Mouse (Mus musculus) limb, embryonic 11.5 days (tissue): ENCODE data around the gene Slc39a11. TPM values are rescaled to one million over a fixed set of nuclear protein-coding genes. Genes with fewer than 3 reads are reported as not detected.

Source experiments
- ATAC-seq: fragments of 200-750 bp; cut with Nextera tagmentation; 2 replicates; pipeline ENCODE4 v1.8.0; 2017; ENCODE audit warnings: low read depth; ENCODE audit not compliant: insufficient number of reproducible peaks, low FRiP score, low TSS enrichment
- DNase-seq: peaks from one replicate; pipeline ENCODE4 v3.0.0-alpha.2; 2015; ENCODE audit warnings: low spot score
- H3K27ac ChIP-seq: fragments of 300-500 bp; sonication (generic); replicated peaks from 2 replicates; pipeline ENCODE4 v1.5.1; 2014; ENCODE audit warnings: low read depth, mild to moderate bottlenecking, low read length
- H3K27me3 ChIP-seq: fragments of 300-500 bp; sonication (generic); 2 replicates; pipeline ENCODE4 v1.6.1; 2014; ENCODE audit warnings: mild to moderate bottlenecking, low read length, mixed read lengths; ENCODE audit not compliant: control insufficient read depth, insufficient read depth
- H3K36me3 ChIP-seq: fragments of 300-500 bp; sonication (generic); 2 replicates; pipeline ENCODE4 v1.6.1; 2014; ENCODE audit warnings: mild to moderate bottlenecking, low read length, moderate library complexity, mixed read lengths; ENCODE audit not compliant: control insufficient read depth, insufficient read depth
- H3K4me1 ChIP-seq: fragments of 300-500 bp; sonication (generic); 2 replicates; pipeline ENCODE4 v1.6.1; 2014; ENCODE audit warnings: low read length, mixed read lengths; ENCODE audit not compliant: control insufficient read depth, insufficient read depth
- H3K4me2 ChIP-seq: fragments of 300-500 bp; sonication (generic); 2 replicates; pipeline ENCODE4 v1.6.1; 2014; ENCODE audit warnings: low read depth, mild to moderate bottlenecking, moderate library complexity; ENCODE audit not compliant: severe bottlenecking
- H3K4me3 ChIP-seq: fragments of 300-500 bp; sonication (generic); 2 replicates; pipeline ENCODE4 v1.5.1; 2014; ENCODE audit warnings: low read depth, low read length
- H3K9ac ChIP-seq: fragments of 300-500 bp; sonication (generic); 2 replicates; pipeline ENCODE4 v1.6.1; 2014; ENCODE audit warnings: mild to moderate bottlenecking, low read length
- H3K9me3 ChIP-seq: fragments of 300-500 bp; sonication (generic); 2 replicates; pipeline ENCODE4 v1.6.1; 2016; ENCODE audit warnings: low read length; ENCODE audit not compliant: control insufficient read depth
- WGBS: fragments of 180-500 bp; shearing (Covaris S2); extraction: QIAGEN DNeasy Blood & Tissue Kit; methylation state at CpG from one replicate; pipeline ENCODE4 v1.1.7; 2014; 5-methylcytosine and 5-hydroxymethylcytosine counted together
- polyA plus RNA-seq: library from polyadenylated mRNA; unstranded; fragments of >200 nt; fragmentation: Nextera tagmentation; extraction: Ambion mirVana; gene quantifications from 2 replicates; pipeline ENCODE4 v1.2.1, GENCODE M21; 2014

Gene Slc39a11
- polyA plus RNA-seq, 1 experiment from 2014 or later, result 14.9 TPM

GRCm38 (mm10) chr11:113230410-113231132 lies 419.3 kb downstream of the Slc39a11 start:
- H3K9me3 ChIP-seq, result no peaks in the 10 kb centered on the region
- 43% methylated on average over 6 of the region's 6 CpGs for WGBS
- H3K27me3 ChIP-seq, result no peaks in the 10 kb centered on the region
- H3K4me3 ChIP-seq, result no peak overlapping the region
- H3K27ac ChIP-seq, result no peak overlapping the region
- H3K4me2 ChIP-seq, result no peak overlapping the region
- DNase-seq (no peak), ATAC-seq (no peak)
- H3K4me1 ChIP-seq, result peaks cover 6% of the 10 kb centered on the region
- no peak overlapping the region for H3K9ac ChIP-seq
- no peaks in the 10 kb centered on the region for H3K36me3 ChIP-seq

- no peak for ATAC-seq
- H3K4me1 ChIP-seq, result peaks cover 13% of the 10 kb centered on the region
- H3K4me3 ChIP-seq, result no peak overlapping the region
- no peak overlapping the region for H3K9ac ChIP-seq
- no peak for DNase-seq
- no peak overlapping the region for H3K27ac ChIP-seq
- no peaks in the 10 kb centered on the region for H3K36me3 ChIP-seq
- H3K4me2 ChIP-seq, result no peak overlapping the region
- WGBS, result 80% methylated on average over 3 of the region's 3 CpGs
- H3K27me3 ChIP-seq, result no peaks in the 10 kb centered on the region
- no peaks in the 10 kb centered on the region for H3K9me3 ChIP-seq
Measured at GRCm38 (mm10) chr11:113225748-113226147, 424.1 kb downstream of the Slc39a11 start.

- 25% methylated on average over 4 of the region's 4 CpGs for WGBS
- DNase-seq (no peak), ATAC-seq (no peak)
- Histone ChIP-seq H3K36me3 (no peaks in the 10 kb centered on the region), H3K9me3 (no peaks in the 10 kb centered on the region; the same call in 1 of the 2 replicates), H3K9ac (no peak overlapping the region), H3K27me3 (no peaks in the 10 kb centered on the region), H3K27ac (no peak overlapping the region), H3K4me3 (no peak overlapping the region), H3K4me1 (peaks cover 13% of the 10 kb centered on the region), H3K4me2 (no peak overlapping the region)
Measured at GRCm38 (mm10) chr11:113223756-113224323, 426.0 kb downstream of the Slc39a11 start.

GRCm38 (mm10) chr11:113221267-113222195 lies 428.3 kb downstream of the Slc39a11 start:
- Histone ChIP-seq H3K36me3 (no peaks in the 10 kb centered on the region), H3K27me3 (no peaks in the 10 kb centered on the region), H3K9me3 (no peaks in the 10 kb centered on the region; the same call in 1 of the 2 replicates), H3K4me2 (no peak overlapping the region), H3K9ac (no peak overlapping the region), H3K27ac (peak overlapping the region; percentile 71), H3K4me1 (peaks cover 13% of the 10 kb centered on the region), H3K4me3 (no peak overlapping the region)
- 29% methylated on average over 18 of the region's 18 CpGs for WGBS
- peak; percentile 84 for ATAC-seq
- DNase-seq, result peak; percentile 57

GRCm38 (mm10) chr11:113220649-113221048 lies 429.2 kb downstream of the Slc39a11 start:
- 88% methylated on average over 2 of the region's 2 CpGs for WGBS
- no peak overlapping the region for H3K4me3 ChIP-seq
- no peaks in the 10 kb centered on the region for H3K27me3 ChIP-seq
- H3K9me3 ChIP-seq, result no peaks in the 10 kb centered on the region; the same call in 1 of the 2 replicates
- H3K4me1 ChIP-seq, result peaks cover 10% of the 10 kb centered on the region
- H3K4me2 ChIP-seq, result no peak overlapping the region
- no peaks in the 10 kb centered on the region for H3K36me3 ChIP-seq
- H3K27ac ChIP-seq, result peak overlapping the region; percentile 64
- DNase-seq (no peak), ATAC-seq (no peak)
- H3K9ac ChIP-seq, result no peak overlapping the region

- Histone ChIP-seq H3K27ac (no peak overlapping the region), H3K4me2 (no peak overlapping the region), H3K9me3 (no peaks in the 10 kb centered on the region; the same call in 1 of the 2 replicates), H3K4me3 (no peak overlapping the region), H3K27me3 (no peaks in the 10 kb centered on the region), H3K9ac (no peak overlapping the region), H3K4me1 (no peaks in the 10 kb centered on the region), H3K36me3 (no peaks in the 10 kb centered on the region)
- DNase-seq (no peak), ATAC-seq (no peak)
- 86% methylated on average over 7 of the region's 7 CpGs for WGBS
Measured at GRCm38 (mm10) chr11:113214741-113215140, 435.1 kb downstream of the Slc39a11 start.

- H3K4me3 ChIP-seq, result no peak overlapping the region
- H3K27ac ChIP-seq, result no peak overlapping the region
- no peak for ATAC-seq
- no peaks in the 10 kb centered on the region; the same call in 1 of the 2 replicates for H3K9me3 ChIP-seq
- no peaks in the 10 kb centered on the region for H3K27me3 ChIP-seq
- H3K4me1 ChIP-seq, result no peaks in the 10 kb centered on the region
- 65% methylated on average over 13 of the region's 13 CpGs for WGBS
- no peak for DNase-seq
- H3K9ac ChIP-seq, result no peak overlapping the region
- H3K4me2 ChIP-seq, result no peak overlapping the region
- no peaks in the 10 kb centered on the region for H3K36me3 ChIP-seq
Measured at GRCm38 (mm10) chr11:113212390-113213025, 437.4 kb downstream of the Slc39a11 start.
